Mouse (Mus musculus) lung, adult 2 months (tissue): ENCODE results near the gene Pgpep1. TPM values are rescaled to one million over a fixed set of nuclear protein-coding genes. Genes with fewer than 3 reads are reported as not detected.

Source experiments
- DNase-seq: peaks from one replicate; pipeline ENCODE4 v3.0.0; 2022
- H3K4me1 ChIP-seq: fragments of 200-500 bp; 2 replicates; pipeline ENCODE4 v1.6.1; 2011; ENCODE audit warnings: low read length; ENCODE audit not compliant: control insufficient read depth, insufficient read depth
- H3K4me3 ChIP-seq: fragments of 200-500 bp; replicated peaks from 2 replicates; pipeline ENCODE3; 2011; ENCODE audit warnings: low read depth, mild to moderate bottlenecking, control low read depth, low read length; ENCODE audit errors: extremely low read depth
- CTCF ChIP-seq: fragments of 200-500 bp; IDR thresholded peaks from 2 replicates; pipeline ENCODE4 v1.5.1; 2011; ENCODE audit warnings: mild to moderate bottlenecking, low read length, control low read depth; ENCODE audit not compliant: insufficient read depth
- POLR2A ChIP-seq: fragments of 200-500 bp; IDR thresholded peaks from 2 replicates; pipeline ENCODE4 v1.6.1; 2011; ENCODE audit warnings: low read depth, mild to moderate bottlenecking, control low read depth, low read length, borderline replicate concordance; ENCODE audit errors: extremely low read depth
- WGBS: fragments of 180-500 bp; shearing (Covaris S2); methylation state at CpG from one replicate; pipeline ENCODE4 v1.1.7; 2018; 5-methylcytosine and 5-hydroxymethylcytosine counted together
- polyA plus RNA-seq: library from polyadenylated mRNA; depleted of rRNA; stranded (reverse); fragments of >200 nt; gene quantifications from 2 replicates; pipeline ENCODE4 v1.2.3, GENCODE M21; 2012; rRNA removed

The Pgpep1 gene
- polyA plus RNA-seq: 32.2 and 33.7 TPM in 2 replicates

GRCm38 (mm10) chr8:70660273-70660725, at the start of gene Pgpep1:
Gene Pgpep1 (minus strand): TSS chr8:70660388.
- peaks cover 3% of the 10 kb centered on the region for H3K4me1 ChIP-seq
- TF ChIP-seq CTCF (no peak), POLR2A (no peak)
- H3K4me3 ChIP-seq: peak within 1 kb of the TSS; percentile 91
- no peak for DNase-seq
- WGBS: 5% methylated on average over 14 of the region's 14 CpGs

- no peak for DNase-seq
- TF ChIP-seq POLR2A (no peak), CTCF (no peak)
- H3K4me3 ChIP-seq: no peak overlapping the region
- H3K4me1 ChIP-seq: no peaks in the 10 kb centered on the region
- 92% methylated on average over 9 of the region's 9 CpGs for WGBS
Observed at GRCm38 (mm10) chr8:70709794-70710193, 49.6 kb upstream of the Pgpep1 start.

GRCm38 (mm10) chr8:70708281-70708680, 48.1 kb upstream of the Pgpep1 start:
- 83% methylated on average over 14 of the region's 14 CpGs for WGBS
- DNase-seq: no peak
- Histone ChIP-seq H3K4me3 (no peak overlapping the region), H3K4me1 (no peaks in the 10 kb centered on the region)
- TF ChIP-seq POLR2A (no peak), CTCF (no peak)

GRCm38 (mm10) chr8:70703287-70703686, 43.1 kb upstream of the Pgpep1 start, which contains the start of gene Iqcn:
Gene Iqcn (plus strand): TSS chr8:70703457.
- WGBS: 91% methylated on average over 3 of the region's 3 CpGs
- H3K4me3 ChIP-seq: no peak within 1 kb of the TSS
- peaks cover 3% of the 10 kb centered on the region; the same call in 1 of the 2 replicates for H3K4me1 ChIP-seq
- no peak for DNase-seq
- TF ChIP-seq CTCF (no peak), POLR2A (0 out of 2 replicates have a peak, but pooled peaks have one; percentile 2)

GRCm38 (mm10) chr8:70702842-70703182, 42.6 kb upstream of the Pgpep1 start:
- WGBS: 43% methylated on average over 3 of the region's 3 CpGs
- peaks cover 6% of the 10 kb centered on the region; the same call in 1 of the 2 replicates for H3K4me1 ChIP-seq
- TF ChIP-seq CTCF: no peak
- TF ChIP-seq POLR2A: peak; percentile 50; the same call in 1 of the 2 replicates
- peak; percentile 53 for DNase-seq
- no peak overlapping the region for H3K4me3 ChIP-seq

GRCm38 (mm10) chr8:70701982-70702841, 42.0 kb upstream of the Pgpep1 start:
- no peak overlapping the region for H3K4me3 ChIP-seq
- TF ChIP-seq POLR2A: no peak
- no peak for TF ChIP-seq CTCF
- peaks cover 10% of the 10 kb centered on the region for H3K4me1 ChIP-seq
- no peak for DNase-seq
- WGBS: 53% methylated on average over 2 of the region's 2 CpGs

GRCm38 (mm10) chr8:70701048-70701981, 41.1 kb upstream of the Pgpep1 start:
- WGBS: 40% methylated on average over 10 of the region's 10 CpGs
- no peak for DNase-seq
- peak; percentile 53; the same call in 1 of the 2 replicates for TF ChIP-seq POLR2A
- no peak for TF ChIP-seq CTCF
- H3K4me3 ChIP-seq: no peak overlapping the region
- H3K4me1 ChIP-seq: peaks cover 13% of the 10 kb centered on the region

GRCm38 (mm10) chr8:70700555-70700922, 40.4 kb upstream of the Pgpep1 start:
- DNase-seq: peak; percentile 86
- H3K4me1 ChIP-seq: peaks cover 16% of the 10 kb centered on the region

GRCm38 (mm10) chr8:70699834-70700554, 39.8 kb upstream of the Pgpep1 start:
- peak; percentile 81 for DNase-seq
- TF ChIP-seq POLR2A (peak; percentile 96), CTCF (no peak)
- Histone ChIP-seq H3K4me1 (peaks cover 16% of the 10 kb centered on the region), H3K4me3 (peak overlapping the region; percentile 90)
- WGBS: under 1% methylated on average over 58 of the region's 59 CpGs

More at GRCm38 (mm10) chr8:70700555-70700922, 40.4 kb upstream of the Pgpep1 start:
- peak; percentile 67 for TF ChIP-seq CTCF
- TF ChIP-seq POLR2A: peak; percentile 66; the same call in 1 of the 2 replicates
- H3K4me3 ChIP-seq: peak overlapping the region; percentile 43
- WGBS: under 1% methylated on average over 18 of the region's 20 CpGs
